Mouse (Mus musculus) kidney, adult 2 months (tissue): ENCODE measurements around the gene Nop9.

ENCODE experiments used
- CTCF ChIP-seq: fragments of 200-500 bp; conservative IDR thresholded peaks from 2 replicates; pipeline ENCODE4 v1.5.1; 2011; ENCODE audit warnings: low read depth, mild to moderate bottlenecking, control low read depth, low read length, moderate library complexity, mixed read lengths; ENCODE audit not compliant: insufficient read depth, insufficient read length
- POLR2A ChIP-seq: fragments of 200-500 bp; IDR thresholded peaks from one replicate; pipeline ENCODE4 v1.6.1; 2011; ENCODE audit warnings: low read depth, low read length, control low read depth

DNA sequence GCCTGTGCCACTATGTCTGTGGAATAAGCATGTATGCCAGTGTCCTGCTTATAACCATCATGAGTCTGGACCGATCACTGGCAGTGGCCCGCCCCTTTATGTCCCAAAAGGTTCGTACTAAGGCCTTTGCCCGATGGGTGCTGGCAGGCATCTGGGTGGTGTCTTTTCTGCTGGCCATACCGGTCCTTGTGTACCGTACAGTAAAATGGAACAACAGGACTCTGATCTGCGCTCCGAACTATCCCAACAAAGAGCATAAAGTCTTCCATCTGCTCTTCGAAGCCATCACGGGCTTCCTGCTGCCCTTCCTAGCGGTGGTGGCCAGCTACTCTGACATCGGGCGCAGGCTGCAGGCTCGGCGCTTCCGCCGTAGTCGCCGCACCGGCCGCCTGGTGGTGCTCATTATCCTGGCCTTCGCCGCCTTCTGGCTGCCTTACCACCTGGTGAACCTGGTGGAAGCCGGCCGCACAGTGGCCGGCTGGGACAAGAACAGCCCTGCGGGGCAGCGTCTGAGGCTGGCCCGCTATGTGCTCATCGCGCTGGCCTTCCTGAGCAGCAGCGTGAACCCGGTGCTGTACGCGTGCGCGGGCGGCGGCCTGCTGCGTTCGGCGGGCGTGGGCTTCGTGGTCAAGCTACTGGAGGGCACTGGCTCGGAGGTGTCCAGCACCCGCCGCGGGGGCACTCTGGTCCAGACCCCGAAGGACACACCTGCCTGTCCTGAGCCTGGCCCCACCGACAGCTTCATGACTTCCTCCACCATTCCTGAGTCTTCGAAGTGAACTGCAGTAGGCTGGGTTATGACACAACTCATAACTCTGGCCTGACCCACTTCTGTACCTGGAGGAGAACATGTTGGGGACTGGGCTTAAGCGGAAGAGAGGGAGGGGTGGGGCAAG, 22.3 kb downstream of the Nop9 start:
- peak; percentile 58 for TF ChIP-seq CTCF
- TF ChIP-seq POLR2A = no peak
